Mouse (Mus musculus) E14TG2a.4 (cell line): ENCODE data around the gene Cyp11a1.

Source experiments
- H3K27me3 ChIP-seq: 2 replicates; pipeline ENCODE4 v1.6.1; 2014; ENCODE audit warnings: low read length, control low read depth; ENCODE audit not compliant: insufficient read depth
- H3K36me3 ChIP-seq: 2 replicates; pipeline ENCODE4 v1.6.1; 2014; ENCODE audit warnings: low read length, control low read depth; ENCODE audit not compliant: insufficient read depth
- H3K4me1 ChIP-seq: replicated peaks from 2 replicates; pipeline ENCODE4 v1.6.1; 2014; ENCODE audit warnings: low read depth, low read length, control low read depth
- H3K4me3 ChIP-seq: replicated peaks from 2 replicates; pipeline ENCODE4 v1.5.1; 2014; ENCODE audit warnings: mild to moderate bottlenecking, low read length
- H3K9me3 ChIP-seq: 2 replicates; pipeline ENCODE4 v1.6.1; 2014; ENCODE audit warnings: low read length, control low read depth
- CTCF ChIP-seq: conservative IDR thresholded peaks from 2 replicates; pipeline ENCODE4 v1.5.1; 2014; ENCODE audit warnings: low read length
- NANOG ChIP-seq: IDR thresholded peaks from 2 replicates; pipeline ENCODE4 v1.6.1; 2014; ENCODE audit warnings: borderline replicate concordance, low read length, mixed read lengths
- POU5F1 ChIP-seq: IDR thresholded peaks from 2 replicates; pipeline ENCODE4 v1.6.1; 2014; ENCODE audit warnings: low read length, borderline replicate concordance

Gene Cyp11a1

DNA sequence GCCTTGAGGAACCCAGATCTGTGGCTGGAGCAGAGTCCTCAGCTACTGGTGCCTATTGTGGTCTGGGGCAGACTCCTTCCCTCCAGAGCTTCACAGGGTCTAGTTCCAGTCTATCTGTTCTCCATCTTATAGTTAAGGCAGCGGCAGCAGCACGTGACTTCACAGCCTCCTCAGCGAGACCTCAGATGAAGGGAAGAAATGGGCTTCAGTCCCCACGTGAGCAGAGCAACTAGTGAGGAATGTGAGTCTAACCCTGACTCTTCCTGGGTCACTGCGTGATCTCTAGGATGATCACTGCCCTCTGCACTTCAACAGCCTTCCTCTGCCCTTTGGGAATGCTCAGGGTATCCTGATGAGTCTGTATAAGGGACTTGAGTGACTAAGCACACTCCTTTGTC, 42.2 kb upstream of the Cyp11a1 start:
- Histone ChIP-seq H3K36me3 (no peaks in the 10 kb centered on the region), H3K4me3 (no peak overlapping the region), H3K9me3 (no peaks in the 10 kb centered on the region), H3K27me3 (peaks cover 47% of the 10 kb centered on the region), H3K4me1 (peaks cover 54% of the 10 kb centered on the region)
- TF ChIP-seq POU5F1, result no peak
- TF ChIP-seq NANOG, result no peak
- no peak for TF ChIP-seq CTCF

DNA sequence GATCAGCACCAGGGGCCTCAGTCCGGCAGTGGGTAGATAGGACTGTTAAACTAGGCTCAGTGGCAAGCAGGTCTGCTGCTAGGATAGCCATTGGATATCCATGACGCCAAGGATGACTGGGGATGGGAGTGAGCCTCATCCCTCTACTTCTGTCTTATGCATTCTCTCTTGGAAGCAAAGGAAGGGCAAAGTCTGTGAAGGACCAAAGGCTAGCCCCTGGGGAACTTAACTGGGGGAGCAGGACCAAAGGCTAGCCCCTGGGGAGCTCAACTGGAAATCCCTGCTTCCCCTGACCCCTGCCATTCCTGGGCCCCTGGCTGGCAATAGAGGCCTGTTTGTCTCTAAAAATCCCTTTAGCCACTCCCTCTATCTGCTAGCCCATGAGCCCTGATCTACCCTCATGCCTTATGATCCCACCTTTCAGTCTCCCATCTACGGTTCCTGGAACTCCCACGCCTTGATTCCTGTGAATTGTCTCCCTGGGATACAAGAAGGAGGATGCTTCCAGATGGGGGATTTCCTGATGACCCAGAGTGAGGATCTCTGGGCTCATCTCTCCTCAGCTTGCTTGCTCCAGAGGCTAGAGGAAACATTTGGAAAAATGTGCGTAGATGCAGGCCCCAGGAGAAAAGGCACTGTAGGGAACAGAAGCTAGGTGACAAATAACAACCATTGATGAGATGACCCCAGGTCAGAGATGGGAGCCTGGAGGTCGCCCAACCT, 41.5 kb upstream of the Cyp11a1 start:
- no peak for TF ChIP-seq NANOG
- no peak for TF ChIP-seq CTCF
- no peak for TF ChIP-seq POU5F1
- H3K4me1 ChIP-seq, result peaks cover 60% of the 10 kb centered on the region
- H3K27me3 ChIP-seq, result peaks cover 44% of the 10 kb centered on the region
- no peaks in the 10 kb centered on the region for H3K36me3 ChIP-seq
- H3K4me3 ChIP-seq, result no peak overlapping the region
- no peaks in the 10 kb centered on the region for H3K9me3 ChIP-seq

DNA sequence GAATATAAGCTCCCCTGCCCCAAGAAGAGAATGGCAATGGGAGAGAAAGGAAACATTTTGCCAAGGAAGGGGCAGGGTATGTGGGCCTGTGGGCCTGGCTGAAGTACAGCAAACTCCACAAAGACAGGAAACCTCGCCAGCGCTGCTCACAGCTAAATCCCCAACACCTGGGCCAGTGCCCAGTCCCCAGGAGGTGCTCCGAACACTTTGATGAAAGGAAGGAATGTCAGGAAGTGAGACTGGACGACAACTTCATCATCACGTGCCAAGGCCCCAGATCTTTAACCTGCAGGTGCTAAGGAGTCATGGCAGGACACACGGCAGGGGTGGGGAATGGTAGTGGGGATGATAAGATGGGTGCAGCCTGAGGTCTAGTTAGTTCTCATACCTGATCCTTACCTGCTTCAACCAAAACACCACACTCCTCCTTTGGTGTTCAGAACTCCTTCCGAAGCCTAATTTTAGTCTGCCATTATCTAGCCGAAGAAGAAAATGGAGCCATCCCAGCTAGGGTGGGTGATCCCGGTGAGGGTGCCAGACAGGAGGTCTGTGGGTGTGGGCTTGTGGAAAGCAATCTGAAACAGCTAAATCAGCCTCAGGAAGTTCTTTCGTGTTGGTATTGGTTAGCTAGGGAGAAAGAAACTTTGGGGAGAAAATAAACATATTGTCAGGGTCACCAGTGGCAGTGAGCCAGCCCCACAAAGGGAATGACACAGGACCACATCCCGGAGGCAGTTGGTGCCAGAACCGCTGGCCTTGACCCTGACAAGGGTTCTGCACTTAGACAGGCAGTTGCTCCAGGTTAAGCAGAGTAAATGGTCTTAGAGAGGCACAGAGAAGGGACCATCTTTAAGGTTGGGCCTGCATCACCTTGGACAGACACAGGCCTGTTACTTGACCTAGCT, 40.7 kb upstream of the Cyp11a1 start:
- TF ChIP-seq NANOG (no peak), CTCF (no peak), POU5F1 (no peak)
- Histone ChIP-seq H3K36me3 (no peaks in the 10 kb centered on the region), H3K27me3 (peaks cover 35% of the 10 kb centered on the region), H3K9me3 (no peaks in the 10 kb centered on the region), H3K4me3 (no peak overlapping the region), H3K4me1 (peaks cover 58% of the 10 kb centered on the region)

DNA sequence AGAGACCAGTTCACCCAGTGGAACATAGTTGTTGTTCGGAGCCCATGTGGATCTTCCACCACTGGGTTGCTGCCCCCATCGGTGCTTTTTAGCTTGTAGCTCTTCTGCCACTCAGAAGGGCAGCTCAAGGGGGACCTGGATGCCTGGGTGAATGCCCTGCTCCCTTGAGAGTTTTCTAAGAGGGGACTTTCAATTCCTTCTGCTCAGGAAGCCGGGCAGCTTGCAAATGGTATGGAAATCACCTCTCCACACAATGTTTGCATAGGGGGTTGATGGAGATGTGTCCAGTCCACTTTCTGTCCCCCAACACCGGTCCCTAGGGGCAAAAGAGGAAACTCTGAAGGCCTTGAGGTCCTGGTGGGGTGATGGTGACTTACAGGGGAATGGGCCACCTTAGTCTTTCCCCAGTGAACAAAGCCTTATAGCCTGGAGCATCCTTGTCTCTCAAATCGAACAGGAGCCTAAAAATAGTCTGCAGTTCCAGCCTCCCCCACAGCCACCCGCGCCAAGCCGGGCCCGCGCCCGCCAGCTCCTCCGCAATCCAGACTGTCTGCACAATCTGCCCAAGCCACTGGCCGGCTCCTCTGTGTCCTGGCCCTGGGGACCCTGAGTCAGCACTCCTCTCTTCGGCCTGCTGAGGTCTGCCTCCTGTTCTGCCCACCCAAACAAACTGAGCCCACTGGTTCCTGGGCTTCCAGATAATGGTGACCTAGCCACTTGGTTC, 38.8 kb upstream of the Cyp11a1 start:
- Histone ChIP-seq H3K4me3 (peak overlapping the region; percentile 43), H3K27me3 (peaks cover 28% of the 10 kb centered on the region), H3K4me1 (peaks cover 41% of the 10 kb centered on the region), H3K9me3 (no peaks in the 10 kb centered on the region), H3K36me3 (no peaks in the 10 kb centered on the region)
- TF ChIP-seq CTCF, result no peak
- no peak for TF ChIP-seq POU5F1
- no peak for TF ChIP-seq NANOG

GRCm38 (mm10) chr9:57968166-57968771, 37.9 kb upstream of the Cyp11a1 start:
- Histone ChIP-seq H3K4me1 (peaks cover 40% of the 10 kb centered on the region), H3K4me3 (no peak overlapping the region; the same call in 1 of the 2 replicates), H3K36me3 (no peaks in the 10 kb centered on the region), H3K27me3 (peaks cover 28% of the 10 kb centered on the region), H3K9me3 (no peaks in the 10 kb centered on the region)
- TF ChIP-seq NANOG (no peak), CTCF (no peak), POU5F1 (no peak)

DNA sequence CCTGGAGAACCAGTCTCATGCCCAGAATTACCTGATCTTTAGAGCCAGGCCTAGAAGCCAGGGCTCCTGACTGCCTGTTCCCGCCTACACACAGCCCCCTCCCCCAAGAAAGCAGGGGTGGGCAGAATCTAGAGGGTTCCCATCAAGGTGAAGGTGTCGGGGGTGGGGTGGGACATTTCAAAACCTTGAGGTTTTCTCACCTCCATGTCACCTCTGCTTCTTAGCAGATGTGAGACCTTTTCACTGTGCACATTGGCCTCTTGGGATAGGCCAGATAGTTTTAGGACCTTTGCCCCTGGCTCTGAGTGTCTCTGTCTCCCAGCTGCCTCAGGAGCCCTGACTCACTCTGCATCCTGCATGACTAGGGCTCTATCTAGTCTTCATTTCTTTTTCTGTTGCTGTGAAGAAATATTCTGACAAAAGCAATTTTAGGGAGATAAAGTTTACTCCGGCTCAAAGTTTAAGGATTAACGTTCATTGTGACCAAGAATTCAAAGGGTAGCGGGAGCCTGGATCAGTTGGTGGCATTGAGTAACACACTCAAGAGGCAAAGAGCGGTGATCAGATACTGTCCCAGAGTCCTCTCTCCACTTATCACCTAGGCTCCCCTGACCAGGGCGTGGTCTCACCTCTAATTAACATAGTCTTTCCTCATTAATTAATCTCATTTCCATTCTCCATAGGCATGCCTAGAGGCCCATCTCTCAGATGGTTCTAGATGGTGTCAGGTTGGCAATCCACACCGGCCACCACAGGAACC, 37.2 kb upstream of the Cyp11a1 start:
- no peaks in the 10 kb centered on the region for H3K36me3 ChIP-seq
- H3K4me3 ChIP-seq, result no peak overlapping the region
- TF ChIP-seq POU5F1 (no peak), CTCF (no peak), NANOG (no peak)
- peaks cover 40% of the 10 kb centered on the region for H3K4me1 ChIP-seq
- H3K27me3 ChIP-seq, result peaks cover 29% of the 10 kb centered on the region
- H3K9me3 ChIP-seq, result no peaks in the 10 kb centered on the region

DNA sequence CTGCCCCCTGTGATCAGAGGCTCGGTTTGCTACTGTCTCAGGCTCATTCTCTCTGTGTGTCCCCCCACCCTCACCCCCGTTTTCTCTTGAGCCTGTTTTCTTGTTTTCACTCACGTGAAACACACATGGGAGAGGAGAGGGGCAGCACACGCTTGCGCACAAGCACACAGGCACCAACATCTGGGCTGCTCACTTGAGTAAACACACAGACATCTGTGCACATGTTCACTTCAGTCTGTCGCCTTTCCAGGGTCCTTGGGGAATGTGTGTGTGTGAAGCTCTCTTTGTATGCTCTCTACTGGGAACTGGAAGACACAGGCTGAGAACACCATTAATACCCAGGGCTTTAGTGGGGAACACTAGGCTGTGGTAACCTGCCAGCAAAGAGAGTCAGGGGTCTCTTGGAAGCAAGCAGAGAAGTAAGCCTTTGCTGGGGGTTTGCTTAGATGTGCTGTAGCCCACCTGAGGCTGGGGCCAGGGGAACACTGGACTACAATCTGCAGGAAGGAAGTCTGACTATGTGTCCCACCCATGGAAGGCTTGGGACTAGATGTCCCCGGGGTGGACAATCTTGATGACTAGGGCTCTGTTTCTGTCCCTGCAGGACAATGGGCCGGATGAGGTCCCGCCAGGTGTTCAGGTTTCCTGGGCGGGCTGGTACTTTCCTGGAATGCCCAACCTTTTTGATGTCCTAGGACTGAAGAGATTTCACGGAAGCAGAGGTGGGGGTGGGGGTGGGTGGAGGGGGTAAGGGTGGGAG, 36.3 kb upstream of the Cyp11a1 start:
- Histone ChIP-seq H3K27me3 (peaks cover 26% of the 10 kb centered on the region), H3K9me3 (no peaks in the 10 kb centered on the region), H3K4me1 (peaks cover 36% of the 10 kb centered on the region), H3K4me3 (no peak overlapping the region), H3K36me3 (no peaks in the 10 kb centered on the region)
- TF ChIP-seq POU5F1 (no peak), CTCF (no peak), NANOG (no peak)
